Mouse (Mus musculus): ENCODE measurements around the gene Ripk1. TPM values are rescaled to one million over a fixed set of nuclear protein-coding genes. Genes with fewer than 3 reads are reported as not detected.

The Ripk1 gene
- polyA plus RNA-seq, 1 experiment from 2014 or later, result 9.8 TPM

DNA sequence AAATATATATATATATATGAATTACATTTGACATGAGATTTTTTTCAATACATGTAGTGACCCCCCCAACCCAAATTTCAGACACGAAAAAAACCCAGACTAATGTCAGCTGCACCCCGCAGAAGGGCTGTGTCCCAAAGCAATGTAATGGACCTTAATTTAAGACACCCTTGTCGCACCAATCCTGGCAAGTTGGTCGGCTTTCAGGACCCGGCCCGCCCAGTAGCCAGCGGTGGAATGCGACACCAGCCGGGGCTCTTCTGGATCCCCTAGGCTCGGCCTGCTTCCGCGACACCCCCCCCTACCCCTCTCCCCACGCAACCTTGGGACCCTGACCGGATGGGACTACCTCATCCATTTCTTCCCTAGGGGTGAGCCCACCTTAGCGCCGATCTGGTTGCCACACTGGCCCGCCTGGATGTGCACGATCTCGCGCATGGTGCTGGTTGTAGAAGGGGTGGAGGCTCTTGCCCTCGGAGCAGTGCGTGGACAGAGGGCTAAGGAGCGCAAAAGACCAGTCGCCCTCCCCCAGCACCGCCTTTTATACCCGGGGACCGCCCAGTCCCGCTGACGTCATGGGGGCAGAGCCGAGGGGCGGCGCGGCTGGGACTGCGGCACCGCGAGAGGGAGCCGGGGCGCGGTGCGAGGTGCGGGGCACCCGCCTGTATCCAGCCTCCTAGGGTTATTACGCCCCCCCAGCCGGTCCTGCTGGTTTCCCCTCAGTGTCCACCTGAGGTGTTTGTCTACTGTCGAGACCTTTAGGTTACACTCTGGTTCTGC is 75.5 kb downstream of the Ripk1 start, which contains the start of gene Tubb2a:
Tubb2a (minus strand) TSS at position 516 of the 780 bp plus-strand sequence.
- DNase-seq (ENCODE audit: low spot score) (peak; percentile 94), ATAC-seq (replicated peaks; ENCODE audit: low FRiP score) (peak; percentile 90)
- under 1% methylated on average over 44 of the region's 45 CpGs for WGBS

DNA sequence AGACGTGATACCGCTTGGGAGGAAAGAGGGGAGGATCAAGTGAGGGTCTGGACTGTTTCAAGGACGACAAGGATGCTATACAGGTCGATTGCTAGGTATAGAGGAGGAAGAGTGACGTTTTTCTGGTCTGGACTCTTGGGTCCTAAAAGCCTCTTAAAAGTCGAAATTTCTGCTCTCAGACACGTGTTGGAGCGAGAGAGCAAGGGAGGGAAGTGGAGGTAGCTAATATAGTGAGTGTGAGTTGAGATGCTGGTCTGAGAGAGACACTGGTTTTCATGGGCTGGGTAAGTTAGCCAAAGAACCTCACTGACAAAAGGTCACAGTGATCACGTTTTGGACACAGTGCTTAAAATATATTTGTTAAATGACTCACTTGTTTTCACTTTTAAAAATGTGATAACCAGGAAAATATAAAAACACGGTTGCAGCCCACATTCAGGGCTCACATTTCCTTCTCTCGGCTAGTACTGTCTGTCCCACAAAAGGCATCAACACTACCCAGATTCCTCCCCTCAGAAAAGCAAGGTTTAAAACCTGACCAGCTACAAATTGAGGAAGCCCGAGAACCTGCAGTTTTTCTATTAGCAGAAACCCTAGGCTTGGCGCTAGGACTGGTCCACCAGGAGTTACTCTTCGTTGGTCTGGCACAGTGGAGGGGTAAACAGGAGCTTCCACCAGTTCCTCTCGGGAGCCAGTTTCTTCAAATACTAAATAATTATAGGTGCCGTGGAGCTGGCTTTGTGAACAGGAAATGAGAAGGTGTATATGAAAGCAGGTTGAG is 76.5 kb downstream of the Ripk1 start:
- peaks cover 10% of the 10 kb centered on the region for H3K4me1 ChIP-seq (replicated peaks; ENCODE audit: control insufficient read depth, insufficient read depth, low read length)
- DNase-seq (ENCODE audit: low spot score) (no peak), ATAC-seq (replicated peaks; ENCODE audit: low FRiP score) (no peak)
- H3K9ac ChIP-seq (ENCODE audit: low read length), result peak overlapping the region; percentile 69; the same call in 1 of the 2 replicates
- peak overlapping the region; percentile 68; the same call in 1 of the 2 replicates for H3K4me3 ChIP-seq (ENCODE audit: low read depth, low read length)
- H3K9me3 ChIP-seq (ENCODE audit: control insufficient read depth, low read length), result no peaks in the 10 kb centered on the region
- peak overlapping the region; percentile 96; the same call in 1 of the 2 replicates for H3K4me2 ChIP-seq (ENCODE audit: low read depth, low read length, severe bottlenecking)
- no peak overlapping the region for H3K27ac ChIP-seq (ENCODE audit: low read depth, low read length)
- WGBS, result 45% methylated on average over 16 of the region's 16 CpGs
- no peaks in the 10 kb centered on the region for H3K27me3 ChIP-seq (ENCODE audit: control insufficient read depth, insufficient read depth, low read length)
- no peaks in the 10 kb centered on the region for H3K36me3 ChIP-seq (ENCODE audit: control insufficient read depth, insufficient read depth, low read length)

More for the DNA sequence above, 75.5 kb downstream of the Ripk1 start, which contains the start of gene Tubb2a:
- Histone ChIP-seq H3K27me3 (ENCODE audit: control insufficient read depth, insufficient read depth, low read length) (no peaks in the 10 kb centered on the region), H3K36me3 (ENCODE audit: control insufficient read depth, insufficient read depth, low read length) (no peaks in the 10 kb centered on the region), H3K9ac (ENCODE audit: low read length) (peak within 1 kb of the TSS; percentile 69), H3K4me1 (replicated peaks; ENCODE audit: control insufficient read depth, insufficient read depth, low read length) (peaks cover 10% of the 10 kb centered on the region), H3K4me3 (ENCODE audit: low read depth, low read length) (peak within 1 kb of the TSS; percentile 68), H3K9me3 (ENCODE audit: control insufficient read depth, low read length) (no peaks in the 10 kb centered on the region), H3K4me2 (ENCODE audit: low read depth, low read length, severe bottlenecking) (peak within 1 kb of the TSS; percentile 96), H3K27ac (ENCODE audit: low read depth, low read length) (no peak within 1 kb of the TSS)

DNA sequence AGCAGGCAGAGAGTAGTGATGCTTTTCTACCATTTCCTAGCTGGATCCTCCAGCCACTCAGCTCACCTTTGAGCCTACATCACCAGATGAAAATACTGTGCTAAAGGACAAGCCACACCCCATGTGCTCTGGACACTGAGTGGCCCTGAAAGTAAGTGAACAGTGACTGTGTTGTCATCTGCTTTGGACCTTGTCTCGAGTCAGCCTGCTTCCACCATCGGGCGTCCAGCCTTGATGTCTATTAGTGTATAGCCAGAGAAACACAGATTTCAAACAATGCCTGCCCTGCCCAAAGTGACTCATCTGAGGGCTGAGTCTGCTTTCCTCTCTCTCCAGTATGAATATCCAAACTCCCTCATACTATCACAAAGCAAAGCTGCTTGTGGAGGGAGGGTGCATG is 77.6 kb downstream of the Ripk1 start:
- ATAC-seq (replicated peaks; ENCODE audit: low FRiP score) (no peak), DNase-seq (ENCODE audit: low spot score) (no peak)
- H3K4me2 ChIP-seq (ENCODE audit: low read depth, low read length, severe bottlenecking), result no peak overlapping the region
- H3K27ac ChIP-seq (ENCODE audit: low read depth, low read length), result no peak overlapping the region
- H3K27me3 ChIP-seq (ENCODE audit: control insufficient read depth, insufficient read depth, low read length), result no peaks in the 10 kb centered on the region
- WGBS, result 92% methylated on average over 3 of the region's 3 CpGs
- H3K9ac ChIP-seq (ENCODE audit: low read length), result no peak overlapping the region
- peaks cover 10% of the 10 kb centered on the region for H3K4me1 ChIP-seq (replicated peaks; ENCODE audit: control insufficient read depth, insufficient read depth, low read length)
- H3K4me3 ChIP-seq (ENCODE audit: low read depth, low read length), result no peak overlapping the region
- no peaks in the 10 kb centered on the region for H3K9me3 ChIP-seq (ENCODE audit: control insufficient read depth, low read length)
- no peaks in the 10 kb centered on the region for H3K36me3 ChIP-seq (ENCODE audit: control insufficient read depth, insufficient read depth, low read length)

DNA sequence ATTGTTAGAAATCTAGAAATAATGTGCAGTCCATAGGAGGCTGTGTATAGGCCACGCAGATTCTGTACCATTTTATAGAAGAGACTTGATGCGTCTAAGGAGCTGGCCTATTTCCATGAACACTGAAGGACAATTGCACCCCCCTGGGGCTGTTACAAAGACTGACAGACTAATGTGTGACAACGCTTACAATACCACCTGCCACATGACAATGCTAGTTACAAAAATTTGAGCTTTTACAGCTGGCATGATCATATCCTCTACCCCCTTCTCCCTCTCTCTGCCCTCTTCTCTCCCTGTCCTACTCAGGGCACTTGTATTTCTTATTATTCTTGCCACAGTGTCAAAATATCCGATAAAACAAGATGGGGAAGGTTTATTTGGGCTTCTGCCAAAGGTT is 79.8 kb downstream of the Ripk1 start:
- 84% methylated on average over 4 of the region's 4 CpGs for WGBS
- Histone ChIP-seq H3K36me3 (ENCODE audit: control insufficient read depth, insufficient read depth, low read length) (no peaks in the 10 kb centered on the region), H3K9me3 (ENCODE audit: control insufficient read depth, low read length) (no peaks in the 10 kb centered on the region), H3K4me3 (ENCODE audit: low read depth, low read length) (no peak overlapping the region), H3K9ac (ENCODE audit: low read length) (no peak overlapping the region), H3K27me3 (ENCODE audit: control insufficient read depth, insufficient read depth, low read length) (no peaks in the 10 kb centered on the region), H3K27ac (ENCODE audit: low read depth, low read length) (no peak overlapping the region), H3K4me2 (ENCODE audit: low read depth, low read length, severe bottlenecking) (no peak overlapping the region), H3K4me1 (replicated peaks; ENCODE audit: control insufficient read depth, insufficient read depth, low read length) (peaks cover 4% of the 10 kb centered on the region)
- ATAC-seq (replicated peaks; ENCODE audit: low FRiP score) (no peak), DNase-seq (ENCODE audit: low spot score) (no peak)

DNA sequence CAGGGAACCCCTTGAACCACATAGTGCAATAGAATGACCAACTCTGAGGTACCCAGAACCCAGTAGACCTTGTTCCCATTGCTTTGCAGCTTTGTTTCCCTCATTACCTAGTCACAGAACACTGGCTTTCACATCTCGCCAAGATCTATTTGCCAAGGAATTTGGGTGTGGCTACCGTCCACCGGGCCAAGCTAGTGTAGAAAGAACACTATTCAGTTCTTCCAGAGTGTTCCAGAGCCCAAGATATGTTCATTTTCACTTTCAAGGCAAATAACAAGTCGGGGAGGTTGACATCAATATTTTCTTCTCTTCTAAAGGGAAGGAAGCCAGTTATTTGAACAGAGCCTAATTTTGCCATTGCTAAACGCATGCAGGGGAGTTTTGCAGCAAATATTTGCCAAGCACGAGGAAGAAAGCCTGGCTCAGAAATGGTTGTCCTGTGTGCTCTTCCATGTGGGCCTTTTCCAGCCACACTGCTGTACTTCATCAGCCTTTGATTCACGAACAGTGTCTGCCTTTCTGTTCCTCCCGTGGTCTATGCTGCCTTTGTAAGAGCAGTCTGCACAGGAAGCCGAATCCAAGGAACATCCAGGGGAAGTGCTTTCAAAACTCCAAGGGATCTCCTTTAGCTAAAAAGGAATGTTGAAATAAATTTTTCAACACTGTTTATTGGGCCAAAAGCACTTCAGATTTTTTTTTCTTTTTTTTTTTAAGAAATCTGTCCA is 82.0 kb downstream of the Ripk1 start:
- no peak overlapping the region for H3K9ac ChIP-seq (ENCODE audit: low read length)
- H3K27ac ChIP-seq (ENCODE audit: low read depth, low read length), result no peak overlapping the region
- H3K9me3 ChIP-seq (ENCODE audit: control insufficient read depth, low read length), result no peaks in the 10 kb centered on the region
- ATAC-seq (replicated peaks; ENCODE audit: low FRiP score), result no peak
- DNase-seq (ENCODE audit: low spot score), result no peak
- H3K36me3 ChIP-seq (ENCODE audit: control insufficient read depth, insufficient read depth, low read length), result no peaks in the 10 kb centered on the region
- H3K27me3 ChIP-seq (ENCODE audit: control insufficient read depth, insufficient read depth, low read length), result no peaks in the 10 kb centered on the region
- 0 out of 2 replicates have a peak, but pooled peaks cover 3% of the 10 kb centered on the region for H3K4me1 ChIP-seq (replicated peaks; ENCODE audit: control insufficient read depth, insufficient read depth, low read length)
- no peak overlapping the region for H3K4me3 ChIP-seq (ENCODE audit: low read depth, low read length)
- WGBS, result 78% methylated on average over 9 of the region's 9 CpGs
- H3K4me2 ChIP-seq (ENCODE audit: low read depth, low read length, severe bottlenecking), result no peak overlapping the region

Other genes starting within 250 kb of the Ripk1 start
- gene Serpinb6e, start 159.0 kb upstream of the Ripk1 start, polyA plus RNA-seq (2014; fragmentation: Nextera tagmentation; extraction: Ambion mirVana), result not detected in 2 replicates
- gene Serpinb6c, start 96.7 kb upstream of the Ripk1 start, polyA plus RNA-seq (2014; fragmentation: Nextera tagmentation; extraction: Ambion mirVana), result 0.29 TPM in 1 of 2 replicates, not detected in the other
- gene Nqo2, start 37.7 kb upstream of the Ripk1 start, polyA plus RNA-seq (2014; fragmentation: Nextera tagmentation; extraction: Ambion mirVana), result 16.1 and 16.7 TPM in 2 replicates
- gene Serpinb6a, start 431 bp downstream of the Ripk1 start, polyA plus RNA-seq (2014; fragmentation: Nextera tagmentation; extraction: Ambion mirVana), result 31.8 and 39.1 TPM in 2 replicates
- gene Bphl, start 35.2 kb downstream of the Ripk1 start, polyA plus RNA-seq (2014; fragmentation: Nextera tagmentation; extraction: Ambion mirVana), result 33.3 and 33.8 TPM in 2 replicates
- 185 and 229 TPM in 2 replicates for gene Tubb2a, start 75.6 kb downstream of the Ripk1 start, polyA plus RNA-seq (2014; fragmentation: Nextera tagmentation; extraction: Ambion mirVana)
- gene Tubb2b, start 128.1 kb downstream of the Ripk1 start, polyA plus RNA-seq (2014; fragmentation: Nextera tagmentation; extraction: Ambion mirVana), result 232 and 287 TPM in 2 replicates
- gene Psmg4, start 160.6 kb downstream of the Ripk1 start, polyA plus RNA-seq (2014; fragmentation: Nextera tagmentation; extraction: Ambion mirVana), result 114 and 123 TPM in 2 replicates